Mouse (Mus musculus) lung, adult 2 months (tissue): Measurements from ENCODE around the gene Gm973.

Experiments used
- CTCF ChIP-seq: fragments of 200-500 bp; IDR thresholded peaks from 2 replicates; pipeline ENCODE4 v1.5.1; 2011; ENCODE audit warnings: mild to moderate bottlenecking, low read length, control low read depth; ENCODE audit not compliant: insufficient read depth
- POLR2A ChIP-seq: fragments of 200-500 bp; IDR thresholded peaks from 2 replicates; pipeline ENCODE4 v1.6.1; 2011; ENCODE audit warnings: low read depth, mild to moderate bottlenecking, control low read depth, low read length, borderline replicate concordance; ENCODE audit errors: extremely low read depth

DNA sequence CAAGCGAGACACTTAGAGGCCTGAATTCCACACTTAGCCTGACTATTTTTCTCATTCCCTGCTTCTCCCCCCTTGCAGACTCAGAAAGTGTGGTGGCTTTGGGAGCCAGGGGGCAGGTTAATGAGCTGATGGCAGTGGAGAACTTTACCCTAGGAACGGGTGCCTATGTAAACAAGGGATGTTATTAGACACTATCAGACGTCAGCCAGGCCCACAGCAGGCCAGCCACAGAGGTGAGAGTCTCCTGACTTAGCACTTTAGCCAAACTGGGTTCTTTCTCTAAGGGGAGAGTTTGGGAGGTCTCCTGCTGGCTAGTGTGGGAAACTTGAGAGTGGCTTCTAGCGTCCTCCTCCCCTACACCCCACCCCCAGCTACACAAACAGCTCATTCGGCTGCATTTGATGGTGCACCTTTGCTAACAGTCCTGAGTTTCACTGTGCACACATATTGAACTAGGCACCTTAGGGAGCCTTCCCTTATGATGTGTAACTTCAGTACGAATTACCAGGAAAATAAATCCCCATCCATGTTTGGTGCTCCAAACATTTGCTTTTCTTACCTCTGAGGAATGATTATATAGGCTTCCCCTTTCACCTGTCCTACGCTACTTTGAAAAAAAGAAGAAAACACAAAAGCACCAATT is 12.3 kb upstream of the Gm973 start:
- TF ChIP-seq CTCF, result no peak
- no peak for TF ChIP-seq POLR2A
